Mouse (Mus musculus) limb, embryonic 11.5 days (tissue): ENCODE measurements around the gene Dazl. TPM values are rescaled to one million over a fixed set of nuclear protein-coding genes. Genes with fewer than 3 reads are reported as not detected.
"Not testable (repeated sequence)": the region's sequence is repeated elsewhere in the genome, so short reads cannot be mapped to it uniquely, and the experiment has no call there.

Experiments
- ATAC-seq: fragments of 200-750 bp; cut with Nextera tagmentation; 2 replicates; pipeline ENCODE4 v1.8.0; 2017; ENCODE audit warnings: low read depth; ENCODE audit not compliant: insufficient number of reproducible peaks, low FRiP score, low TSS enrichment
- DNase-seq: peaks from one replicate; pipeline ENCODE4 v3.0.0-alpha.2; 2015; ENCODE audit warnings: low spot score
- H3K27ac ChIP-seq: fragments of 300-500 bp; sonication (generic); replicated peaks from 2 replicates; pipeline ENCODE4 v1.5.1; 2014; ENCODE audit warnings: low read depth, mild to moderate bottlenecking, low read length
- H3K27me3 ChIP-seq: fragments of 300-500 bp; sonication (generic); 2 replicates; pipeline ENCODE4 v1.6.1; 2014; ENCODE audit warnings: mild to moderate bottlenecking, low read length, mixed read lengths; ENCODE audit not compliant: control insufficient read depth, insufficient read depth
- H3K36me3 ChIP-seq: fragments of 300-500 bp; sonication (generic); 2 replicates; pipeline ENCODE4 v1.6.1; 2014; ENCODE audit warnings: mild to moderate bottlenecking, low read length, moderate library complexity, mixed read lengths; ENCODE audit not compliant: control insufficient read depth, insufficient read depth
- H3K4me1 ChIP-seq: fragments of 300-500 bp; sonication (generic); 2 replicates; pipeline ENCODE4 v1.6.1; 2014; ENCODE audit warnings: low read length, mixed read lengths; ENCODE audit not compliant: control insufficient read depth, insufficient read depth
- H3K4me2 ChIP-seq: fragments of 300-500 bp; sonication (generic); 2 replicates; pipeline ENCODE4 v1.6.1; 2014; ENCODE audit warnings: low read depth, mild to moderate bottlenecking, moderate library complexity; ENCODE audit not compliant: severe bottlenecking
- H3K4me3 ChIP-seq: fragments of 300-500 bp; sonication (generic); 2 replicates; pipeline ENCODE4 v1.5.1; 2014; ENCODE audit warnings: low read depth, low read length
- H3K9ac ChIP-seq: fragments of 300-500 bp; sonication (generic); 2 replicates; pipeline ENCODE4 v1.6.1; 2014; ENCODE audit warnings: mild to moderate bottlenecking, low read length
- H3K9me3 ChIP-seq: fragments of 300-500 bp; sonication (generic); 2 replicates; pipeline ENCODE4 v1.6.1; 2016; ENCODE audit warnings: low read length; ENCODE audit not compliant: control insufficient read depth
- WGBS: fragments of 180-500 bp; shearing (Covaris S2); extraction: QIAGEN DNeasy Blood & Tissue Kit; methylation state at CpG from one replicate; pipeline ENCODE4 v1.1.7; 2014; 5-methylcytosine and 5-hydroxymethylcytosine counted together
- polyA plus RNA-seq: library from polyadenylated mRNA; unstranded; fragments of >200 nt; fragmentation: Nextera tagmentation; extraction: Ambion mirVana; gene quantifications from 2 replicates; pipeline ENCODE4 v1.2.1, GENCODE M21; 2014

Gene Dazl
- polyA plus RNA-seq, 1 experiment from 2014 or later: not detected

GRCm38 (mm10) chr17:50300171-50300841, 6.9 kb upstream of the Dazl start:
- Histone ChIP-seq H3K9me3 (no peaks in the 10 kb centered on the region), H3K4me2 (no peak overlapping the region), H3K27me3 (no peaks in the 10 kb centered on the region), H3K4me1 (no peaks in the 10 kb centered on the region), H3K36me3 (no peaks in the 10 kb centered on the region), H3K9ac (no peak overlapping the region), H3K4me3 (no peak overlapping the region), H3K27ac (no peak overlapping the region)
- 73% methylated on average over 11 of the region's 11 CpGs for WGBS
- DNase-seq (no peak), ATAC-seq (no peak)

- ATAC-seq: no peak
- Histone ChIP-seq H3K36me3 (no peaks in the 10 kb centered on the region), H3K4me1 (no peaks in the 10 kb centered on the region), H3K9ac (no peak overlapping the region), H3K27ac (no peak overlapping the region), H3K4me3 (no peak overlapping the region), H3K27me3 (no peaks in the 10 kb centered on the region), H3K9me3 (peaks cover under 1% of the 10 kb centered on the region; the same call in 1 of the 2 replicates), H3K4me2 (no peak overlapping the region)
- 79% methylated on average over 7 of the region's 7 CpGs for WGBS
- DNase-seq: no peak
These were observed 5.4 kb upstream of the Dazl start for GRCm38 (mm10) chr17:50298821-50299220.

GRCm38 (mm10) chr17:50294726-50295125, 1.3 kb upstream of the Dazl start:
- H3K27ac ChIP-seq: no peak overlapping the region
- ATAC-seq (no peak), DNase-seq (no peak)
- H3K4me3 ChIP-seq: no peak overlapping the region
- no peaks in the 10 kb centered on the region for H3K4me1 ChIP-seq
- H3K27me3 ChIP-seq: no peaks in the 10 kb centered on the region
- H3K4me2 ChIP-seq: no peak overlapping the region
- peaks cover 7% of the 10 kb centered on the region; the same call in 1 of the 2 replicates for H3K9me3 ChIP-seq
- H3K9ac ChIP-seq: no peak overlapping the region
- H3K36me3 ChIP-seq: no peaks in the 10 kb centered on the region
- WGBS: 89% methylated on average over 12 of the region's 12 CpGs

- Histone ChIP-seq H3K27ac (no peak overlapping the region), H3K4me2 (peak overlapping the region; percentile 41), H3K27me3 (no peaks in the 10 kb centered on the region), H3K36me3 (no peaks in the 10 kb centered on the region), H3K9ac (peak overlapping the region; percentile 32), H3K4me3 (peak overlapping the region; percentile 31), H3K4me1 (no peaks in the 10 kb centered on the region), H3K9me3 (peaks cover 7% of the 10 kb centered on the region; the same call in 1 of the 2 replicates)
- WGBS: 4% methylated on average over 48 of the region's 57 CpGs
- ATAC-seq (peak; percentile 93), DNase-seq (peak; percentile 92)
These were observed 720 bp downstream of the Dazl start for GRCm38 (mm10) chr17:50292661-50293171.

- WGBS: 18% methylated on average over 3 of the region's 3 CpGs
- Histone ChIP-seq H3K27ac (no peak overlapping the region), H3K9ac (no peak overlapping the region), H3K27me3 (no peaks in the 10 kb centered on the region), H3K9me3 (peaks cover 7% of the 10 kb centered on the region; the same call in 1 of the 2 replicates), H3K4me3 (no peak overlapping the region), H3K4me2 (no peak overlapping the region), H3K4me1 (no peaks in the 10 kb centered on the region), H3K36me3 (no peaks in the 10 kb centered on the region)
- DNase-seq (no peak), ATAC-seq (no peak)
These were observed 1.8 kb downstream of the Dazl start for GRCm38 (mm10) chr17:50291485-50292200.

- DNase-seq (no peak), ATAC-seq (no peak)
- Histone ChIP-seq H3K27me3 (no peaks in the 10 kb centered on the region), H3K9ac (no peak overlapping the region), H3K9me3 (no peaks in the 10 kb centered on the region), H3K4me2 (no peak overlapping the region), H3K4me1 (no peaks in the 10 kb centered on the region), H3K27ac (no peak overlapping the region), H3K4me3 (no peak overlapping the region), H3K36me3 (no peaks in the 10 kb centered on the region)
- WGBS: 81% methylated on average over 6 of the region's 6 CpGs
These were observed 8.6 kb downstream of the Dazl start for GRCm38 (mm10) chr17:50284845-50285244.

- not testable (repeated sequence) for DNase-seq, H3K4me3 ChIP-seq, H3K9ac ChIP-seq, ATAC-seq, H3K27me3 ChIP-seq, H3K4me1 ChIP-seq, H3K4me2 ChIP-seq, H3K27ac ChIP-seq, H3K36me3 ChIP-seq, H3K9me3 ChIP-seq
- 88% methylated on average over 4 of the region's 4 CpGs for WGBS
These were observed 31.8 kb downstream of the Dazl start for GRCm38 (mm10) chr17:50261615-50262014.

- Histone ChIP-seq H3K36me3 (no peaks in the 10 kb centered on the region), H3K4me2 (no peak overlapping the region), H3K9ac (no peak overlapping the region), H3K27ac (no peak overlapping the region), H3K9me3 (no peaks in the 10 kb centered on the region), H3K4me1 (no peaks in the 10 kb centered on the region), H3K4me3 (no peak overlapping the region), H3K27me3 (no peaks in the 10 kb centered on the region)
- 92% methylated on average over 6 of the region's 6 CpGs for WGBS
- DNase-seq (peak; percentile 12), ATAC-seq (no peak)
These were observed 32.6 kb downstream of the Dazl start for GRCm38 (mm10) chr17:50260856-50261255.
